Mouse (Mus musculus) E14TG2a.4 (cell line): Measurements from ENCODE around the gene Cd79a.

Source experiments
- H3K27me3 ChIP-seq: 2 replicates; pipeline ENCODE4 v1.6.1; 2014; ENCODE audit warnings: low read length, control low read depth; ENCODE audit not compliant: insufficient read depth
- H3K36me3 ChIP-seq: 2 replicates; pipeline ENCODE4 v1.6.1; 2014; ENCODE audit warnings: low read length, control low read depth; ENCODE audit not compliant: insufficient read depth
- H3K4me1 ChIP-seq: replicated peaks from 2 replicates; pipeline ENCODE4 v1.6.1; 2014; ENCODE audit warnings: low read depth, low read length, control low read depth
- H3K4me3 ChIP-seq: replicated peaks from 2 replicates; pipeline ENCODE4 v1.5.1; 2014; ENCODE audit warnings: mild to moderate bottlenecking, low read length
- H3K9me3 ChIP-seq: 2 replicates; pipeline ENCODE4 v1.6.1; 2014; ENCODE audit warnings: low read length, control low read depth
- CTCF ChIP-seq: conservative IDR thresholded peaks from 2 replicates; pipeline ENCODE4 v1.5.1; 2014; ENCODE audit warnings: low read length
- NANOG ChIP-seq: IDR thresholded peaks from 2 replicates; pipeline ENCODE4 v1.6.1; 2014; ENCODE audit warnings: borderline replicate concordance, low read length, mixed read lengths
- POU5F1 ChIP-seq: IDR thresholded peaks from 2 replicates; pipeline ENCODE4 v1.6.1; 2014; ENCODE audit warnings: low read length, borderline replicate concordance

Gene Cd79a

DNA sequence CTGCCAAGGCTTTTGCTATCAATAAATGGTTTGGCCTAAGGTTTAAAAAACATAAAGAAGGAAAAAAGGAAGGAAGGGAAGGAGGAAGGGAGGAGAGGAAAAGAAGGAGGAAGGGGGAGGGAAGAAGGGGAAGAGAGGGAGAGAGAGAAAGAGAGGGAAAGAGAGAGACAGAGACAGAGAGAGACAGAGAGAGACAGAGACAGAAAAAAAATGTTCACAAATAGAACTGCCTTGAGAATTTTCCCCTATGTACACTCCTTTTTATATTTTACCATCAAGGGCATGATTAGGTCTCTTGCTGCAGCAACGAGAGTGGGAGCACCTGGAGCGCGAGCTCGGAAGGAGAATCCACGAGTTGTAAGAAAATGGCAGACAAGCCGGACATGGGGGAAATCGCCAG is 35.3 kb upstream of the Cd79a start, which contains the start of gene Gm9844:
Gene Gm9844 (plus strand): TSS at position 301 of the 400 bp plus-strand sequence.
- no peak for TF ChIP-seq POU5F1
- no peak for TF ChIP-seq CTCF
- no peak for TF ChIP-seq NANOG
- H3K27me3 ChIP-seq = peaks cover 30% of the 10 kb centered on the region
- no peaks in the 10 kb centered on the region for H3K9me3 ChIP-seq
- H3K4me3 ChIP-seq = no peak within 1 kb of the TSS
- no peaks in the 10 kb centered on the region for H3K36me3 ChIP-seq
- peaks cover 21% of the 10 kb centered on the region for H3K4me1 ChIP-seq

DNA sequence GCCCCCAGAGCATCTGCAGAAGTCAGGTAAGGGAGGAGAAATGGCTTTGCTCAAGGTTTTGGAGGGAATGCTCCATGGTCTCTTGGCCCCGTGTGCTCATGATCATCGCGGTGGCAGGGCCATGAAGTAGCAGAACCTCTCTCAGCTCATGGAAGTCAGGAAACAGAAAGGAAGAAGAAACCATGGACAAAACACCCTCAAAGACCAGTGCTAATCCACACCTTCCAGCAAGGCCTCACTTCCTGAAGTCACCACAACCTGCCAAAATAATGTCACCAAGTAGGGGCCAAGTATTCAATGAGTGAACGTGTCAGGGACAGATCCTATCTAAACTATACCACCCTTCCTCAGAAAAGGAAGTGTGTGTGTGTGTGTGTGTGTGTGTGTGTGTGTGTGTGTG is 34.3 kb upstream of the Cd79a start:
- Histone ChIP-seq H3K4me3 (no peak overlapping the region), H3K27me3 (peaks cover 37% of the 10 kb centered on the region), H3K4me1 (peaks cover 11% of the 10 kb centered on the region), H3K36me3 (no peaks in the 10 kb centered on the region), H3K9me3 (no peaks in the 10 kb centered on the region)
- TF ChIP-seq POU5F1 (no peak), NANOG (no peak), CTCF (no peak)

DNA sequence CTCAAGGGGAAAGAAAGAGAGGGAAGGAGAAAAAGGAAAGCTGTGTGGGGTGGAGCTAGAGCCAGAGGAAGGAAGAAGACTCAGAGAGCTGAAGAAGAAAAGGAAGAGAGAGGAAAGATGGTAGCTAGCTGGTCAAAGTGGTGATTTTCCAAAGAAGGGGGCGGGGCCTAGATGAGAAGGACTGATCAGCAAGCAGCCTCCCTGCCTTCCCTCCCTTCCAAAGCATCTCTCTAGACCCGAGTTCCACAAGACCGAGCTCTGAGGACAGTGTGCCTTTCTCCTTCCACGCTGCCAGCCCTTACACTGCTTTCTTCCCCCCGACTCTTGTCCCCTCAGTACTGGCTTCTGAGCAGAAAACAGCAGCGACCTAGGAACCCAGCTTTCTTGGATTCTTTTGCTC is 33.0 kb upstream of the Cd79a start:
- Histone ChIP-seq H3K4me3 (no peak overlapping the region), H3K4me1 (peaks cover 11% of the 10 kb centered on the region), H3K9me3 (no peaks in the 10 kb centered on the region), H3K27me3 (peaks cover 45% of the 10 kb centered on the region), H3K36me3 (no peaks in the 10 kb centered on the region)
- TF ChIP-seq NANOG (no peak), POU5F1 (no peak), CTCF (no peak)

DNA sequence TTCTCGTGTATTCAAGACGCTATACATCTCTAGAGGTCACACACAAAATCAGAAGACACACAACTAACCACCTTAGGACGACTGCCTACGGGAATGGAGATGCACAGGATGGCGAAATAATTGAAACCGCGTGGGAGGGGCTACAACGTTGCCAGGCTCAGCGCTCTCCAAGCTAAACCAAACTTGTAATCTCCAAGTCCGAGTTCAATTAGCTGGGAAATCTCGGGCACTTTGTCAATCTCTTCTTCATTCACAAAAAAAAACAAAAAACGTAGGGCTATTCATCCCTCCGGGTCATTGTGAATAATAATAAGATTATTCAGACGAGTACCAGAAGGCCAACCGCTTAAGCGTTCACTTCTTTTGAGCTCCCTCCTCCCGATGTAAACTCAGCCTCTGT is 28.1 kb upstream of the Cd79a start:
- TF ChIP-seq NANOG (no peak), POU5F1 (no peak), CTCF (no peak)
- Histone ChIP-seq H3K9me3 (no peaks in the 10 kb centered on the region), H3K4me3 (no peak overlapping the region; the same call in 1 of the 2 replicates)

DNA sequence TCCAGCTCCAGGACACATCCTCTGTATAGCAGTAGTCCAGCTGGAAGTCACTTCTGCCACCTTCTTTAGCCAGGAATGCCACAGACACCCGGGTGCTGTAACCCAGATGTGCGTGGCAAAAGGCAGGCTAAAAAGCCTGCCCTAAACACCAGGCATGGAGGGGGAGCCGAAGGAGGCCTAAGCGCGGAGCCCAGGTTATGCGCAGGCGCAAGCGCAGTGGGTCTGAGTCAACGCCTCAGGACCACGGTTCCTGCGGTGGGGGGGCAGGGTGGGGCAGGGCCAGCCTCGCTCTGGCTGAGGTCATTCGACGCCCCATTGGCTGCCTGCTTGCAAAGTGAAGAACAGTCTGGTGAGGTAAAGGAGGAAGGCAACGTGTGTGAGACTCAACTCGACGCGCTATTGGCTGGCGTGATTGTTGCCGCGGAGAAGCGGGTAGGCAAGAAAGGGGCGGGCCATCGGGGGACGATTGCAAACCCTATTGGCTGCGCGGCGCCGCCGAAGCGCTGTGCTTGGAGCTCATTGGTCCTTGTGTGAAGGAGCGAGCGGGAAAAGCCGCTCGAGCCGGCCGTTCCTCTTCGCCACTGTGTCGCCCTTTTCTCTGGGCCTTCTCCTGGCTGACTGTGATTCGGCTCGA is 27.5 kb upstream of the Cd79a start, which contains the start of the genes Lypd4 and Dmrtc2:
Gene Lypd4 (minus strand): TSS at position 410 of the 634 bp plus-strand sequence.
Gene Dmrtc2 (plus strand): TSS at position 526 of the 634 bp plus-strand sequence.
- peaks cover 83% of the 10 kb centered on the region for H3K27me3 ChIP-seq
- no peaks in the 10 kb centered on the region for H3K36me3 ChIP-seq
- H3K4me3 ChIP-seq = peak within 1 kb of the TSS; percentile 23; the same call in 1 of the 2 replicates
- TF ChIP-seq NANOG (no peak), POU5F1 (no peak), CTCF (no peak)
- peaks cover 28% of the 10 kb centered on the region for H3K4me1 ChIP-seq
- no peaks in the 10 kb centered on the region for H3K9me3 ChIP-seq

More for the DNA sequence above, 28.1 kb upstream of the Cd79a start:
- H3K27me3 ChIP-seq = peaks cover 82% of the 10 kb centered on the region
- peaks cover 28% of the 10 kb centered on the region for H3K4me1 ChIP-seq
- no peaks in the 10 kb centered on the region for H3K36me3 ChIP-seq

DNA sequence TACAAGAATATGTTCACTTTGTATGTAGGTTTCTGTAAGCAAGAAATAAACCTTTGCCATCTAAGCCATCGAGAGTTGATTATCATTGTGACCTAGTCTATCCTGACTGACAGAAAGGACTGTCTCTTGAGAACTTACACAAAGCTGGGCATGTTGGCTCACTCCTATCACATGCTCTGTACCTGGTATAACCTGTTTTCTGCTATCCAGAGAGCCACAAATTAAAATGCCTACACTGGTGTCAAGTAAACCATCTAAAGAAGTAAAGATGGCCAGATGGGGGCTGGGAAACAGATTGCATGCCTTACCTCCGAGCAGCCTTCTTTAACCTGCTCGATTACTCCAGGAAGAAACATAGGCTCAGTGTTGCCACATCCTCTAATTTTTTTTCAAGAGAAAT is 19.6 kb upstream of the Cd79a start:
- Histone ChIP-seq H3K36me3 (no peaks in the 10 kb centered on the region; the same call in 1 of the 2 replicates), H3K27me3 (peaks cover 37% of the 10 kb centered on the region), H3K9me3 (no peaks in the 10 kb centered on the region), H3K4me1 (peaks cover 81% of the 10 kb centered on the region), H3K4me3 (no peak overlapping the region)
- TF ChIP-seq NANOG (no peak), POU5F1 (no peak), CTCF (no peak)

DNA sequence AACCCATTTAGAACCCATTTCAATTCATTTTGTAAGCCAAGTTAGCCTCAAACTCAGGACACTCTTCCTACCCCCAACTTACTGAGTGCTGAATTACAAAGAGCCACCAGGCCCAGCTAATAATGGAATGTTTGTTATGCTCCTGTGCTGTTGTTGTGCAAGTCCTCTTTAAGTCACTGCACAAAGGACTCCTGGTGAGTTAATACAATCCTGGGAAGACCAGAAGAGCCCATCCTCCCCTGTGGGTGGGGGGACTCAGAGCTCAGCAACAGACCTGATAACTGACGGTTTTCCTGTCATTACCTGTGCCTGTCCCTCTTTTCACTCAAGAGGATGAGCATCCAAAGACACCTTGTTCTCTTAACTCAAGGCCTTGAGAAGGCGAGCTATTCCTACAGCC is 17.6 kb upstream of the Cd79a start:
- H3K36me3 ChIP-seq = no peaks in the 10 kb centered on the region; the same call in 1 of the 2 replicates
- H3K9me3 ChIP-seq = no peaks in the 10 kb centered on the region
- TF ChIP-seq NANOG = peak; percentile 89
- TF ChIP-seq CTCF = no peak
- peak; percentile 85; the same call in 1 of the 2 replicates for TF ChIP-seq POU5F1
- peaks cover 18% of the 10 kb centered on the region for H3K27me3 ChIP-seq
- H3K4me1 ChIP-seq = peaks cover 77% of the 10 kb centered on the region
- H3K4me3 ChIP-seq = peak overlapping the region; percentile 51

DNA sequence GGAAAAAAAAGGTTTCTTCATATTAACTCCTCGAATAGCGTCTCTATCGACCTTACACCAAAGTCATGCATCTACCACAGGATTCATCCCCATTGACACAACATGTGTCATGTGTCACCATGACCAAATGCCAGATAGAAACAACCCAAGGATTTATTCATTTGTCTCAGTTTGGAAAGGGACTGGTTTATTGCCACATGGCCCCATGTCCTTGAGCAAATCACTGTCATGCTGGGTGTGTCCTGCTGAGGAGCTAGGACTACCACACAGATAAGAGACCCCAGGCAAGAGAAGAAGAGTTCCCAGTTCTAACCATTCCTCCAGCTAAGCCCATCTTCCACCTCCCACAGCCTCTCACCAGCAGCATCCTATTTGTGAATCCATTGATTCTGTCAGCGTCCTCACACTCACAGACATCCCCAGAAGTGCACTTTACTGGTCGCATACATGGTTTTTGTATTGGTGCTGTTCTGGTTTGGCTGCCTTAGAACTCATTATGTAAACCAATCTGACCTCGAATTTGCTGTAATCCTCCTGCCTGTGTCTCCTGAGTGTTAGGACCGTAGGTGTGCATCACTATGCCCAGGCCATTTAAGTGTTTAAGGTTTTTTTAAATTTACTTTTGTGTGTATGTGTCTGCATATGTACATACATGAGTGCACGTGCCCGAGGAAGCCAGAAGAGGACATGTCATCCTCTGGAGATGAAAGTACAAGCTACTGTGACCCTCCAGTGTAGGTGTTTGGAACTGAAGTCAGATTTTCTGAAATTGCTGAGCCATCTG is 14.6 kb upstream of the Cd79a start:
- no peak overlapping the region for H3K4me3 ChIP-seq
- no peaks in the 10 kb centered on the region for H3K9me3 ChIP-seq
- peaks cover 76% of the 10 kb centered on the region for H3K4me1 ChIP-seq
- no peak for TF ChIP-seq POU5F1
- TF ChIP-seq CTCF = no peak
- TF ChIP-seq NANOG = no peak
- H3K27me3 ChIP-seq = no peaks in the 10 kb centered on the region
- peaks cover 28% of the 10 kb centered on the region for H3K36me3 ChIP-seq
